Mouse (Mus musculus) liver, embryonic 14.5 days (tissue): Measurements from ENCODE around the gene Fam173a.

ENCODE experiments used
- CTCF ChIP-seq: IDR thresholded peaks from 2 replicates; pipeline ENCODE4 v1.5.1; 2016; ENCODE audit warnings: antibody characterized with exemption, low read depth, control low read depth
- EP300 ChIP-seq: IDR thresholded peaks from 2 replicates; pipeline ENCODE4 v1.6.1; 2016; ENCODE audit warnings: antibody characterized with exemption, low read depth

- TF ChIP-seq EP300 (no peak), CTCF (peak; percentile 17; the same call in 1 of the 2 replicates)
Measured at GRCm38 (mm10) chr17:25832436-25833290, 40.0 kb upstream of the Fam173a start.
